ENCODE assay signal across 11 mouse cellular contexts in the genomic region with DNA sequence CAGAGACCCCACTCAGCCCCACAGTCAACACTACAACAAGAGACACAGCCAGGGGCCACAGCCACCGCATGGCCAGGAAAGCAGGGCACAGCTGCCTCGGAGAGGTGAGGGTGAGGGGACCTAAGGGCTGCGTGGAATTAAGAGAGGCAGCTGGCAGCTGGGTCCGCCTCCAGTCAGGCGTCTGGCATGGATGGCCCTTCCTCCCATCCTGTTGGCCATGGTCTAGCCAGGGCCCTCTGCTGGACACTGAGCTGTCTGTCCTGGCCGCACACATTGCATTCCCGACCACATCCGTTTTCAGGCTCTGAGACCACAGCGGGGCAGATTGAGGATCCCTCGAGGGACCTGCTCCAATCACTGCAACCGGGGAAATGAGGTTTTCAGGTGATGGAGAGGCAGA. TPM values are rescaled to one million over a fixed set of nuclear protein-coding genes. Genes with fewer than 3 reads are reported as not detected.
DNase-seq lines count a peak whose midpoint lies in the region; TF ChIP-seq lines count a peak whose summit lies in the region.
"Had no signal": no experiment of that assay in that cellular context is flagged by ENCODE, and none has a peak within 500 bp of the region (broad histone marks: within the 10 kb centered on the region; RNA-seq: fewer than 3 reads in every experiment).

Gene Gpr37l1, minus strand, starts transcription at position 247 of the 400 bp plus-strand sequence.

- H3K27ac ChIP-seq in kidney, adult 2 months (ENCODE audit: insufficient read depth, low read depth, low read length): peak within 1 kb of the TSS; percentile 82

- H3K4me3 ChIP-seq in kidney, adult 2 months (ENCODE audit: insufficient read depth, low read depth, low read length): no peak within 1 kb of the TSS
- H3K4me3 ChIP-seq in C2C12 (ENCODE audit: insufficient read depth, poor library complexity, severe bottlenecking): no peak within 1 kb of the TSS

- DNase-seq in adrenal gland, postnatal 14 days: peak; percentile 30
- no peak for DNase-seq in adrenal gland, postnatal 4 days (ENCODE audit: low spot score in 2 of 2)
- no peak for DNase-seq in kidney, adult 2 months
- no peak for DNase-seq in kidney, adult 8-10 months
- DNase-seq in layer of hippocampus, postnatal 14 days (ENCODE audit: low spot score in 2 of 2): peak; percentile 53 to 73
- DNase-seq in urinary bladder, postnatal 4 days (ENCODE audit: low spot score in 2 of 2): no peak
- no peak for DNase-seq in kidney, postnatal 14 days
- DNase-seq: gastrocnemius, postnatal 14 days; heart, postnatal 36 days had no signal

- H3K36me3 ChIP-seq in kidney, adult 2 months (ENCODE audit: control insufficient read depth, insufficient read depth, low read length): no peaks in the 10 kb centered on the region
- H3K36me3 ChIP-seq in C2C12 (ENCODE audit: control insufficient read depth, insufficient read depth): no peaks in the 10 kb centered on the region

- WGBS in kidney, adult 2 months: 63% methylated on average over 11 of the region's 11 CpGs

- no peak for TF ChIP-seq POLR2A in kidney, adult 2 months (IDR thresholded peaks at IDR 0.05; ENCODE audit: low read depth, low read length)

- peaks cover 14% of the 10 kb centered on the region; the same call in 1 of the 2 replicates for H3K4me1 ChIP-seq in kidney, adult 2 months (ENCODE audit: control insufficient read depth, insufficient read depth, low read length)

- no peaks in the 10 kb centered on the region for H3K27me3 ChIP-seq in kidney, adult 2 months (replicated peaks; ENCODE audit: control insufficient read depth, insufficient read depth, low read length)
- H3K27me3 ChIP-seq in C2C12 (ENCODE audit: control insufficient read depth, insufficient read depth, insufficient read length): peaks cover 3% of the 10 kb centered on the region

- no peaks in the 10 kb centered on the region for H3K79me2 ChIP-seq in C2C12 (ENCODE audit: control insufficient read depth, insufficient read depth)

- TF ChIP-seq CTCF in kidney, adult 2 months (conservative IDR thresholded peaks at IDR 0.05; ENCODE audit: insufficient read depth, insufficient read length, low read depth, low read length): 0 out of 2 replicates have a peak, but pooled peaks have one; percentile 23
- peak; percentile 24 for TF ChIP-seq CTCF in C2C12 (IDR thresholded peaks at IDR 0.05; ENCODE audit: control insufficient read depth, insufficient read depth, insufficient read length)

- no peaks in the 10 kb centered on the region for H3K79me3 ChIP-seq in C2C12 (ENCODE audit: low read depth)

- no peak within 1 kb of the TSS for H3ac ChIP-seq in C2C12 (ENCODE audit: control insufficient read depth, insufficient read length, low read depth)

TF ChIP-seq in C2C12, 6 proteins besides CTCF, POLR2A, EP300 and RAD21:
- TF ChIP-seq USF1 (IDR thresholded peaks at IDR 0.05; ENCODE audit: low read depth) (no peak), MYOG (IDR thresholded peaks at IDR 0.05; ENCODE audit: control insufficient read depth, extremely low read depth, insufficient read length) (no peak), CEBPB (IDR thresholded peaks at IDR 0.05; ENCODE audit: low read depth) (no peak), MYOD1 (IDR thresholded peaks at IDR 0.05; ENCODE audit: control insufficient read depth, insufficient read length, low read depth) (no peak), FOSL1 (IDR thresholded peaks at IDR 0.05; ENCODE audit: insufficient read depth, low read length, poor library complexity, severe bottlenecking) (no peak), MAX (IDR thresholded peaks at IDR 0.05) (no peak)

RNA-seq across cellular contexts. Expression of gene Gpr37l1, which starts in this region (rescaled TPM):
- 1.8 and 2.4 TPM in 2 replicates for total RNA-seq in adrenal gland, postnatal 14 days (2021)
- total RNA-seq in adrenal gland, postnatal 4 days (2021): 1 to 10 TPM in 1 of 2 experiments, under 1 TPM in 1; 0.82 to 1.0 TPM
- 0.75 and 0.98 TPM in 2 replicates for polyA plus RNA-seq in kidney, adult 2 months (2012; rRNA removed)
- polyA plus RNA-seq in C2C12 (2012; fragmentation: generic; extraction: Trizol): not detected
- total RNA-seq in layer of hippocampus, postnatal 14 days (2021): 100 to 1,000 TPM; 186 to 187 TPM
- total RNA-seq: megakaryocyte, adult 5-6 weeks had no signal

Comparison
In these comparisons a context has a peak if more than half of its experiments do, and no peak if none do; other contexts are left out.
1. RNA of gene Gpr37l1 (total RNA-seq): 186 to 187 TPM in layer of hippocampus, postnatal 14 days; 1.8 to 2.4 TPM in adrenal gland, postnatal 14 days and 0.82 to 1.0 TPM in adrenal gland, postnatal 4 days; every median in the first group is over 10 times any median in the second.
2. DNase-seq: peak in adrenal gland, postnatal 14 days (single experiment) and layer of hippocampus, postnatal 14 days (2 of 2); none in adrenal gland, postnatal 4 days (0 of 2), kidney, adult 2 months (single experiment), kidney, adult 8-10 months (0 of 2), urinary bladder, postnatal 4 days (0 of 2) and kidney, postnatal 14 days (single experiment).